Mouse (Mus musculus): ENCODE measurements around the gene D17H6S53E.
"Not testable (repeated sequence)": the region's sequence is repeated elsewhere in the genome, so short reads cannot be mapped to it uniquely, and the experiment has no call there.

D17H6S53E gene

GRCm38 (mm10) chr17:35102299-35102698, 23.9 kb upstream of the D17H6S53E start:
- DNase-seq: no peak

GRCm38 (mm10) chr17:35103221-35103690, 22.9 kb upstream of the D17H6S53E start:
- peak; percentile 88 for DNase-seq

DNA sequence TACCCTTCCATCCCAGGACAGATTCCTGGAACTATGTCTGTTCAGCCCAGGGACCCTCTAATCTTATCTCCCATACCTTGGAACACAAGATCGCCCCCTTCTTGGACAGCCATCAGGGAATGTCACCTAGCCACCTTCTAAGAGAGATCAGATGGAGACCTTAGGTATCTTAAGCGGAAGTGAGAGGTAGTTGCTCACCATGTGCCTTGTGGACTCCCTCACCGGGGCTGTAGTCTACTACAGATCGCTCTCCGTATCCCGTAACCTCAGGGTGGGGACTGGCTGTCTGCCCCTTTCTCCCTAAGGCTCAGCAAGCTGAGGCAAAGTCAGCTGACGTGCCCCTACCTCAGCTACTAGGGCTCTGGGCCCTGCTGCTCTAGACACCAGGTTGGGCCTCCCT, 22.1 kb upstream of the D17H6S53E start:
- DNase-seq: no peak

- DNase-seq: no peak
These were observed 21.4 kb upstream of the D17H6S53E start for GRCm38 (mm10) chr17:35104754-35105153.

GRCm38 (mm10) chr17:35105740-35106389, 20.3 kb upstream of the D17H6S53E start:
- DNase-seq: peak; percentile 47

- no peak for DNase-seq
These were observed 19.7 kb upstream of the D17H6S53E start for GRCm38 (mm10) chr17:35106522-35106921.

DNA sequence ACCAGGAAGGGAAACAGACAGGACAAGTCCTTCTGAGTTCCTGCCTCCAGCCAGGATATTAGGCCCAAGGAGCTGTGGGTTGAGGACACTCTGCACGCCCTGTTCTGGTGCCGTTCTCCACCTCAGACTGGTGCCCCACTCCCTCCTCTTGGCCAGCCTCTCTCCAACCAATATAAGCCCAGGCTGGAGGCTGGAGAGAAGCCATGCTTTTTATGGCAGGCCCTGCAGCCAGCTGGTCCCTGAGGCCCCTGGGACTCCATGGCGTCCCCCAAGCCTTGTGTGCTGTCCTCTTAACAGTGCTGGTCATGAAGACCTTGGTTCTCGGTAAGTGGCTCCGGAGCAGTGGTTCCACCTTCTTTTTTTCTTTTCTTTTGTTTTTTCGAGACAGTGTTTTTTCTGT, 18.1 kb upstream of the D17H6S53E start, which contains the start of gene Ly6g5c:
Gene Ly6g5c, plus strand, starts transcription at position 183 of the 400 bp plus-strand sequence.
- no peak for DNase-seq

DNA sequence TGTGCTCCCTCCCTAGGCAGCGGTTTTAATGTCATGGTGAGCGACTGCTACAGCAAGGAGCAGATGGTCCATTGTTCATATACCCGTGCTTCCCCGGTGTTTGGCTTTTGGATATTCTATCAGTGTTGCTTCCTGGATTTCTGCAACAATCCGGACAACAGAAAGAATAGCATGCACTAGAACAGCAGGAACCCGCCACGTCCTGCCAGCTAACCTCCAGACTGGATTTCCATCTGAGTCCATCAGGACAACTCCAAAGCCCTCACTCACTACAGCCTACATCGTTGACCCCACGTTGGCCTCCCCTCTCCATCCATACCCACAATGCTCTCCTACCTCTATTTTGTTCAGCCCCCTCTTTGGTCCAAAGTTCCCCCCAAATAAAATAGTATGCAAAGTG, 14.4 kb upstream of the D17H6S53E start:
- DNase-seq: no peak

GRCm38 (mm10) chr17:35115046-35116019, 10.8 kb upstream of the D17H6S53E start, which contains the start of gene Ly6g5b:
Ly6g5b (minus strand) TSS chr17:35115428.
- no peak for DNase-seq

- DNase-seq: peak; percentile 62
These were observed 5.4 kb upstream of the D17H6S53E start for GRCm38 (mm10) chr17:35120745-35121142.

DNA sequence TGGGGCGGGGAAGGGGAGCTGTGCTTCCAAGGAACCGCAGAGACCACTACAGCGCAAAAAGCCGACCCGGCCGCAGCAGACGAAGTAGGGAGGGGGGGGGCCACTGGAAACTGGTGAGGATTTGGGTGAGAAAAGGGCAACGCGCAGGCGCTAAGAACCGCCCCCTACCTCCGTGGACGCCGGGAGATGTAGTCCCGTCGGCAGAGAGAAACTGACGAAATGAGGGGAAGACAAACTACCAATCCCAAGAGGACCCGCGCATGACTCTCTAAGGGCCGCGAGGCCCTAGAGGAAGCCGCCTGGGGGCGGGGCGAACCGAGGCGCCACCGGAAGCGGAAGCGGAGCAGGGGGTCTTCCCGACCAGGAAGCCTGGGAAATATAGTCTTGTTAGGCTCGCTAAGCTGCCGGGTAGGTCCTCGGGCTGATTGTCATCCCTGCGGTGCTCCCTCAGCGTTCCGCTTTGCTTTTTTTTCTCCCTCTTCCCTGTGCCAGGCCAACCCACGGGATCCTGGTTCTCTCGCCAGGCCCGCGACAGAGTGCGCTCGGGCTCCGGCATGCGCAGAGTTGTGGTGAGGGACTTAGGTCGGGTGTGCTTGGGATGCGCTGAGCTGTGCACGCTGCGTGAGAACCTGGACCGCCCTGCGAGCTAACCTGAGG, 4.9 kb upstream of the D17H6S53E start, which contains the start of gene Gpank1:
Gene Gpank1, plus strand, starts transcription at position 313 of the 657 bp plus-strand sequence.
- peak; percentile 99 for DNase-seq

GRCm38 (mm10) chr17:35121871-35122303, 4.3 kb upstream of the D17H6S53E start, which contains the start of gene Csnk2b:
Csnk2b (minus strand) TSS chr17:35122053.
- DNase-seq: peak; percentile 69

DNA sequence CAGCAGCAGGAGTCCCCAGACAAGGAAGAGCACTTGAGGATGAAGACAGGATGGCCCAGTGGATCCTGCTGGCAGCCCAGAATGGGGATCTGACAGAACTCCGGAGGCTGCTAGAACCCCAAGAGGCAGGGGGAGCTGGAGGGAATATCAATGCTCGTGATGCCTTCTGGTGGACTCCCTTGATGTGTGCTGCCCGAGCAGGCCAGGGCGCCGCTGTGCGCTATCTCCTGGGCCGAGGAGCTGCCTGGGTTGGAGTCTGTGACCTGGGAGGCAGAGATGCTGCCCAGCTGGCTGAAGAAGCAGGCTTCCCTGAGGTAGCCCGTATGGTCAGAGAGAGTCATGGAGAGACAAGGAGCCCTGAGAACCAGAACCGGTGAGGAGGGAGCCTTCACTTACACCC, 2.9 kb upstream of the D17H6S53E start:
- not testable (repeated sequence) for DNase-seq

GRCm38 (mm10) chr17:35124261-35124896, 1.8 kb upstream of the D17H6S53E start:
- peak; percentile 55 for DNase-seq

DNA sequence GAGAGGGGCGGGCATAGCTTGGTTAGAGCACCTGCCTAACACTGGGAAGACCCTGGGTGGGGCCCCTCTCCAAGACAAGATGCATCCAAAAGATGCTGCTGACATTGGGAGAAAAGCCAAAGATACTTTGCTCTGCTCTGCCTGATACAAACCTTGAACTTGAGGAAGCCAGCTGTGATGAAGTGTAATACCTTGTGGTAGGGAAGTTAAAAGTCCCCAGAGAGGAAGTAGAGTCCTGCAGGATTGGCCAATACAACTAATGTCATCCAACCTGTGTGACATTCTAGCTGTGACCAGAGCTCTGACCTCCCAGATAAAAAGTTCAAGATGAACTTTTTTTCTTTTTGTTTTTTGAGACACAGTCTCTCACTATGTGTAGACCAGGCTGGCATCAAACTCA, 1.1 kb upstream of the D17H6S53E start:
- DNase-seq: no peak

DNA sequence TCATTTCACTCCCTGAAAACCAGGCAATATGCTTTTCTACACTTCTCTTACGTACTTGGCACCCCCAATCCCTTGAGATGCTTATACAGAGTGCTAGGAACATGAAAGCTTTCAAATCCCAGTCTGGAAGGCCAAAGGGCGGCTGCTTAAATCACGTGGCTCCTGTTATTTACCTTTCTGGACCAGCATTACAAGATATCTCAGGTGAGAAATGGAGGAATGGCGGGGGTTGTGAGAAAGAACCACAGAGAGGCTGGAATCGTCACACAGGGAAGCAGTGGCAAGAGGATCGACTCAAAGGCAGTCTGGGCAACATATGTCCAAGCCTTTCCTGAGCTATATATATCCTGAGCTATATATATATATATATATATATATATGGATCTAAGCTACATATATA, 595 bp upstream of the D17H6S53E start:
- DNase-seq: no peak

DNA sequence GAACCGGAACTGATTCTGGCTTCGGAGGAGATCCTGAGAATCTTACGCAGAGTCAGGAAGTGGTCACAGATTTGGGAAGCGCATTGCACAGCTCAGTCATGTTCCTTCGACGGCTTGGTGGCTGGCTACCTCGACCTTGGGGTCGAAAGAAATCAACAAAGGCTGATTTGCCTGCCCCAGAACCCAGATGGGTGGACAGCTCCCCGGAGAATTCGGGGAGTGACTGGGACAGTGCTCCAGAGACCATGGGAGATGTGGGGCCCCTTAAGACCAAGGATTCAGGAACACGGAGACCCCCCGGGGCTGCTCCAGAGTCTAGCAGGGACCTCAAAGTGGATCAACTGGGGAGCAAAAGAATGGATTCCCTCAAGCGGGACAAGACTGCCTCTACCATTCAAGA, 844 bp downstream of the D17H6S53E start:
- DNase-seq: no peak

- no peak for DNase-seq
These were observed 2.8 kb downstream of the D17H6S53E start for GRCm38 (mm10) chr17:35128996-35129395.

GRCm38 (mm10) chr17:35131038-35131437, 4.9 kb downstream of the D17H6S53E start:
- no peak for DNase-seq

GRCm38 (mm10) chr17:35131500-35132173, 5.5 kb downstream of the D17H6S53E start, which contains the start of gene Apom:
Apom (minus strand) TSS chr17:35132050.
- peak; percentile 70 for DNase-seq

DNA sequence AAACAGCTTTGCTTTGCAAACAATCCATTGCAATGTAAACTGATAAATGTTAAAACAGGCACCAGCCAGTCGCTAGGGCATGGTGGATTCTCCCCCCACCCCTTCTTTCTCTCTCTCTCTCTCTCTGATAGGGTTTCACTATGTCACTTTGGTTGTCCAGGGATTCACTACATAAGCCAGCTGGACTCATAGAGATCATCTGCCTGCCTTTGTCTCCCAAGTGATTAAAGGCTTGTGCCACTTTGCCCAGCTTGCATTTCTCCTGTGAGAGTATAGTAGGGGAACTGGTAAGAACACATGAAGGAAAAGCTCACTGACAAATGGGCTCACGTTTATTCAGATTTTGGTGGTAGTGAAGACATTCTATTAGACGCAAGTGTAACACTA, 6.0 kb downstream of the D17H6S53E start:
- no peak for DNase-seq

- no peak for DNase-seq
These were observed 7.3 kb downstream of the D17H6S53E start for GRCm38 (mm10) chr17:35133517-35133916.
